Mouse (Mus musculus): ENCODE data around the gene Nufip1.
A peak's percentile ranks its signal among the peaks of the same experiment; 100 is the strongest.

Nufip1 gene

DNA sequence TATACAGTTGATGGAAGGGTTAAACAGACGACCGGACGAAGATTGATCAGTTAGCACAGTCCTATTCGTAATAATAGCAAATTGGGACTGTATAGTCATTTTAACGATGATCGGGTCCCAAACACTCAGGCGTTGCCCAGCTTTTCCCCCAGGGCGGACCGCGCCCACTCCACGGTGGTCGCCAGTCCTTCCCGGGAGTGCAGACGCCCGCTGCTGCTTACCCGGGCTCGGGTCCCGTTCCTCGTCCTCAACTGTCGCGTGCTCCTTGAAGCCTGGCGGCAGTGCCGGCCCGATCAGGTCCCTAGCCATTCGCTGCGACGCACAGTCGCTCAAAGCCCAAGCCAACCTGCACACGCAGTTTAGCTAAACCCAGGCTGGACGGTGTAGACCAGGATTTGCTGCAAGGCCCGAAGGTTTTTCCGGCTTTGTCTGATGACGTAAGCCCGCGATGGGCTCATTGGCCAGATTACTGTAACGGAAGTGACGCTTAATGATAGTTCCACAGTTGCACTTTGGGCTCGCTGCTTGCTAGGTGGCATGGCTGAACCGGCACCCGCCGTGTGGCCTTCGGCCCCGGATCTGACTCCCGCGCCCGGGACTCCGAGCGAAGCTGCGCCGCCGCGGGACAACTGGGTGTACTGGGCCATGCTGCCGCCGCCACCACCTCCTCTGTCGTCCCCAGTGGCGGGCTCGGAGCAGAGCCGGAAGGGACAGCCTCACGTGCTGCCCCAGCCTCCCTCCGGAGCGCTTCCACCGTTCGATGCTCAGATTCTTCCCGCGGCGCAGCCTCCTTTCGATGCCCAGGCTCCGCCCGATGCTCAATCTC lies at the start of gene Nufip1, which contains the start of gene Gpalpp1:
TSS of gene Nufip1 (plus strand) at position 496 of the 826 bp plus-strand sequence.
TSS of gene Gpalpp1 (minus strand) at position 365 of the 826 bp plus-strand sequence.
- peak; percentile 90 to 92 for DNase-seq

DNA sequence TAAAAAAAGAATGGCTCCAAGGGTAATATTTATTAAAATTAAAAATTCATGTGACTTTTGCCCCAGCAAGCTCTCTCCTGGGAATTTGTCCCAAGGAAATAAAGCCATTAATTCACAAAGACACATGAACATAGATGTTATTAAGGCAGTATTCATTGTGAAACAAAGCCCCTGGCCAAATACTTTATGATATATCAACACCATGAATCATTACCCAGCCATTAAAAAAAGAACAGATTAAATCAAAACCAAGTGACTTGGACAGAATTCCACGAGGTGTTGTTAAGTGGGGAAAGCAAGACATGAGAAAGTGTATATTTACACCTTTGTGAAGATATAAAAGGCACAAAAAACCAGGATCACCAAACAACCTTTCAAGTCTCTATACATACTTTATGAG lies 43.5 kb upstream of the Nufip1 start:
- DNase-seq = no peak

DNA sequence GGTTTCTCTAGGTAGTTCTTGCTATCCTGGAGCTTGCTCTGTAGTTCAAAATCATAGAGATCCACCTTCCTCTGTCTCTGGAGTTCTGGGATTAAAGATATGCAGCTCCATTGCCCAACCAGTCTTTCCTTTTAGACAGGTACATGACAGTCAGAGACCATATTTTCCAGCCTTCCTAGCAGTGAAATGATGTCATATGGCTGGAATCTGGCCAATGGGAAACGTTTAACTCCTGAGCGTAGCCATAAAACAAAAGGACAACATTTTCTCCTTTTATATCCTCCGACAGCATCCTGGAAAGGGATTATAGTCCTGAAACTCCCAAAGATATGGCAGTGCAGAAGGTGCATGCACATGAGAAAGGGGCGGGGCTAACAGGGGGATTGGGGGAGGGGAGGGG lies 42.4 kb upstream of the Nufip1 start:
- DNase-seq = no peak

DNA sequence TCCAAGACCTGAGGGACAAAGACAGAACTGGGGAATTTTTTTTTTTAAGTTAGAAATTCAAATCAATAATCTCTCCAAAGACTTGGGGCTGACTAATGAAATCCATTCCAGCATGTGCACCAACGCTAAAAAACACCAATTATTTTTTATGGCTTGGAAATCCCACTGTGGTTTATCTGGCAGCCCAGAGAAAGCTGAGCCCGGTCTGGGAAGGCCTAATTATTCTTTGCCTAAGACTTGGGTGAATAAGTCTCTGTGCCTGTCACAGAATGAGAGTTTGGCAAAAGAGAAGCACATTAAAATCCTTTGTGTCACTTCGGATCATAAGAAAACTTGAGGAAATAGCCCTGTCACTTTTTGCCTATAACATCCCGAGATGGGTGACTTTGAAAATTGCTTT lies 41.4 kb upstream of the Nufip1 start:
- DNase-seq = no peak

DNA sequence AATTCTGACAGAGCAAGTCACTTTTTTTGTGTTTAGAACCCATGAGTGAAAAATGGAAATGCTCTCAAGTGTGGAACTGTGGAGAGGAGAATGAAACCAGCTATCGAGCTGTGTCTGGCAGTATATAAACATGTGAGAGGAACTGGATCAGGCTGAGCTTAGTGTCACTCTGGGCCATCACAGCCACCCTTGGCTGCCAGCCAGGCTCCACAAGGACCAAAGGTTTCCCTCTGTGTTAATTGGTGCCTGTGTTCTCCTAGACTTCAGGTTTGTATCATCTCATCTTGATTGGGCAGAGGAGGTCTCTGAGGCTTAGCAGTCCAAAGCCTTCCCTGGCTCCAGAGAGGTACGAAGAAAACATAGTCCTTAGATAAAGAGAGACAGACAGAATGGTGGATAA lies 38.1 kb upstream of the Nufip1 start:
- DNase-seq = peak in 1 of 2 experiments; percentile 11

DNA sequence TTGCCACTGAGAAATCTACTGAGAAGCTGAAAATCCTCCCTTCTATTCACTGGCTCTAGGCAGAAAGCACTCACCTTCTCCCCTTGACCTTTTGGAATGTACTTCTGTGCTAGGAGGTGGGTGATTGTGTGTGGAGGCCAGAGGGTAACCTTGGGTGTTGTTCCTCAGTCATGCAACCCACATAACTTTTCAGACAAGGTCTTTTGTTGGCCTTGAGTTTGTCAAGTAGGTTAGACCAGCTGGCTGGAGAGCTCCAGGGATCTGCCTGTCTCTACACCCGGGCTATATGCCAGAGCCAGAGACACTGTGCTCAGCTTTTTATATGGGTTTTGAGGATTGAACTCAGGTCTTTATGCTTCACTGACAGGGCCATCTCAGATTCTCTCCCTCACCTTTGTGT lies 36.5 kb upstream of the Nufip1 start:
- no peak for DNase-seq

DNA sequence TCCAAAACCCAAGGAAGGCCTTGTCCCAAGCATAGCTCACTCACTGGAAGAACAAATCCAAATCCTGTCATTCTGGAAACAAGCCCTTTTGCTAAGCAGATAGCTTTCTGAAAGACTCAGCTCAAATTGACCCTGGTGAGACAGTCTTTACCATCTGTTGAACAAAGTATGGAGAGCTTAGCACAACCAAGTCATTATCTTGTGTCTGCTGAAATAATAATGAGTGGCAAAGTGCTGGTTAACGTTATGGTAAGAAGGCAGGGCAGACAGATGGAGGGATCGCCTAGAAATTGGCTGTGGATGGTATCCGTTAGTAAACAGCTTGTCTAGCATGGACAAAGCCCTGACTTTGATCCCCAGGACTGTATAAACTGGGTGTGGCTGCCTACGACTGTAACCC lies 35.0 kb upstream of the Nufip1 start:
- DNase-seq = no peak

DNA sequence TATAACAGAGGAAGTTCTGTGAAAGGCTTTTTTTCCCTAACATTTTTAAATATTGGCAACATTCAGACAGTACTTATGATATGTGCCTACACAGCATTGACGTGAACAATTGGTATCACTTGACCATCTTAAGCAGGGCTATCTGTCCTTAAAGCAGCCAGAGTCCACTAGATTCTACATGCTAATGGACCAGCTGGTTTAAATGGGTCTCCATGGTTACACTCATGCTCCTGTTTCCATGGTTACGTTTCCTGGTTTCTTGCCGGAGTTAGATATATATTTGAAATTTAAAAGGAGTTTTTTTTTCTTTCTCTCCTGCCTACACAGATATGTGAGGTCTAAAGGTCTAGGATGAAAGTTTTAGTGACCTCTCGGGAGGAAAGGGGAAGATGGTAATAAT lies 34.1 kb upstream of the Nufip1 start:
- DNase-seq = no peak

DNA sequence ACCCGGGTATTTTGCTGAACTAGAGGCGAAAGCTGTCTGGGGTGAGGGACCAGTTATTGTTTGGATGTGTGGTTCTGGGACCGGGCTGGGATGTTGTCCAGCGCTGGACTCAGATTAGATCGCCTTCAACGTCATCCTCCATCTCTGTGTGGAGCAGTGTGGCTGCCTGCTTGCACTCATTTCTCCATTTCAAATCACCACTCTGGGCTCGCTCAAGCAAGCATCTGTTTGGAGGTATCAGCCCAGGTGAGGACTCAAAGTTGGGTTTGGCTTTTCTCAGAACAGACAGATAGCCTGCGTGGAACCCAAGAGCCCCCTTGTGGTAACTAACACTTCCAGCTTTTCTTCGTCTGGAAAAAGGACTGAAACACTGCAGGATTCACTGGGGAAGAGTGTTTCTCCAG lies 33.6 kb upstream of the Nufip1 start:
- peak; percentile 38 to 63 for DNase-seq

DNA sequence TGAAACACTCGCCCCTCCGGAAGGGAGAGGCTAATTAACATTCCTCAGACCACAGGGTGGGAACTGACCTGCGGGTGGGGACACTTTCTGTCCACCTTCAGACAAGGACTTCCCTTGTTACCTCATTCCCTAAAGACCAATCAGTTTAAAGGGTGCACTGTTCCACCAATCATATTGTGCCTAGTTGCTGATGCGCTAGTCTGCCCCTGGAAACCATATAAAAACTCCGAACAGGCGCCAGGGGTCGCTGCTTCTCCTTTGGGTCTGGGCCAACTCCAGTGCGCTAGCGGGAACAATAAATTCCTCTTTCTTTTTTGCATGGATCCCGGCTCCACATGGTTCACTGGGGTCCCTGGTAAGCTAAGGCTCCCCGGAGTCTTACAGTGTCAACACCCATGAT lies 29.2 kb upstream of the Nufip1 start:
- peak in 1 of 2 experiments; percentile 9 for DNase-seq

DNA sequence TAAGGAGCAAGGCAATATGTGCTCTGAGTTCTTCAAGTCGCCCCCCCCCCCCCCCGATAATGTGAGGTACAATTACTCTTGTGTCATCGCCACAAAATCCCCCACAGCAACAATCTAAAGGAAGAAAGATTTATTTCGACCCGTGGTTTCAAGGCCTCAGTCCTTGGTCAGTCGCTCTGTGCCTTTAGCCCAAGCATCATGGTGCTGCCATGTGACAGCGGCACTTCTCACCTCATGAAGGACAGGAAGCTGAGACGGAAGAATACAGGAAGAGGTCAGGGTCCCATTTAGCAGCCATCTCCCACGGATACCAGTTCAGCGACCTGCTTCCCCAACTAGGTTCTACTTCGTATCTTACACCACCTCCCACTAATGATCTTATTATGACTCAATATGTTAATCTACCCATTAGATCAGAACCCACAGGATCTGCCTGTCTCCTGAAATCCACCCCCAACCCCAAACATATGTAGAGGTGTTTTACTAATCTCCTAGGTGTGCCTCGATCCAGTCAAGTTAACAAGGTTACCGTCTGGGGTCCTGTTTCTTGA lies 28.5 kb upstream of the Nufip1 start:
- DNase-seq = no peak

DNA sequence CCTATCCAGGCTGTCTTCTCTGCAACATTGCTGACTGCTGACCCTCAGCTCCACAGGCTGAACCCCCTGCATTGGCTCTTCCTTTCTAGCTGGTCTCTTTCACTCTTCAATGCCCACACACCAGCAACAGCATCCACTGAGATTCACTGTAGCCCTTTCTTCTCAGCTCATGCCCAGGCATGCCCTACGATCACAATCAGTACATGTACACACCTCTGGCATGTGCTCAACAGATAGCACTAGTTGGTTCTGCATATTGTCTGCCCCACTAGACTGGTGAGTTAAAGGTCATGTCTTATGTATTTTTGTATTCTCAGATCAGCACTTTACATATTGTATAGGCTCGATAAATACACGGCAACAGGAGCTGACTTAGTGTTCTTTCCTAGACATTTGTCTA lies 26.5 kb upstream of the Nufip1 start:
- DNase-seq = no peak

DNA sequence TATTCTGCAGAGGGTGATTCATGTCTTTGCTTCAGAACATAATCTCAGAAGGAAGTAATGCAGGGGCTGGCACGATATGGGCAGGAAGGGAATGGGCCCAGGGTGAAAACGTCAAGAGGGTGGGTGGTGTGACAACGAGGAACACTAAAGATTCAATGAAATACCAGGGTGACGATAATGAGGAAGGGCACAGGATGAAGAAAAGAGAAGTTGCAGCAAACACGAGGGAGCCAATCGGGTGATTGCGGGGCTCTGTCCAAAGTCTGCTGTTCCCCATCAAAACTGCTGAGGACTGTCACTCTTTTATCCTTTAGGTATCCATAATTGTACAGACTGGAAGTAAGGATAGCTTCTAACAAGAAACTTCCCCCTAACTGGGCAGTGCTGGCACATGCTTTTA lies 13.4 kb upstream of the Nufip1 start:
- DNase-seq = no peak

DNA sequence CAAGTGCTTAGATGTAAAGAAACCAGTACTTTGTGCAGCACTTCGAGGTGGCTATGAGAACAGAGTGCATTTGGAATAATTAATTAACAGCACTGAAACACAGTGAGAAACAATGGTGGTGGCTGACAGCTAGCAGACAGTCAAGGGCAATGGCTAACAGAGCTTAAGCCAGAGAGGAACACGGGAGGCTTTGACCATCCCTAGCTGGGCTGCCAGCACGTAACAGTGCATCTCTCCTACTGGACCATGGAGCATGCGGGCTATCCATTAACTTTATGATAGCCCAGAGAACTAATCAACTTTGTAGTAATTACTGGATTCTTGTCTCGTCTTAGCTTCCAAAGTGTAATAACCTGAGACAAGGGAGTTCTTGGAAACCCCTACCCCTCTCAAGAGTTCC lies 12.9 kb upstream of the Nufip1 start:
- no peak for DNase-seq

DNA sequence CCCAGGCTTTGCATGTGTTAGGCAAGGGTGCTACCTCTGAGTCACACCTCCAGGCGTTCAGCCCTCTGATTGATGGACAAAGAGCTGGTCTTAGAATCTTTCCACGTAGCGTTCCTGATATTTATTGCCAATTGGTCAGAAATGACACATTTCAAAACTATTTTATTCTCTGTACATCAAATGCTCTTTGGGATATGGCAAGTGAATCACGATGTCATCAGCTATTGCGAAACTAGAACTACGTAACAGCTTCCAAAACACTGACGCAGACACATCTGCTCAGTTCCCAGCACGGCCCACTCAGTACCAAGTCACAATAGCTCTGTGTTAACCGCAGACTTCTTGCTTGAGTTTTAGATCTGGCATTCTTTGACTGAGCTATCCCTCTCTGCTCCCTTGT lies 11.1 kb upstream of the Nufip1 start:
- DNase-seq = no peak

DNA sequence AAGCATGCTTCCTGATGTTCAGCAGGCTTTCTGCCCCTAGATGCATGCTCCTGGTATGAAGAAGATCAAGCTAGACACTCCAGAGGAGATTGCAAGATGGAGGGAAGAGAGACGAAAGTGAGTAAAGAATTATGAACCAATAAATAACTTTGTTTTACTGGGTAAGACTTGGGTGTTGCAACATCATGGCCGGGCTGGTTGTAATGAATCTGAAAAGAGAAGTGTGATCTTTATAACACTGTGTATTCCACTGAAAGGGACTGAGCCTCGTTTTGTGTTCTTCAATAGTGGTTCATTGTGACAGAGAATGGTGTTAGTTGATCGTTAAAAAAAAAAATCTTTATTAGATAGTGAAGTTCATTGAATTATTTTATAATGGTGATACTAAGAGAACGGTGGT lies 5.1 kb downstream of the Nufip1 start:
- DNase-seq = no peak

DNA sequence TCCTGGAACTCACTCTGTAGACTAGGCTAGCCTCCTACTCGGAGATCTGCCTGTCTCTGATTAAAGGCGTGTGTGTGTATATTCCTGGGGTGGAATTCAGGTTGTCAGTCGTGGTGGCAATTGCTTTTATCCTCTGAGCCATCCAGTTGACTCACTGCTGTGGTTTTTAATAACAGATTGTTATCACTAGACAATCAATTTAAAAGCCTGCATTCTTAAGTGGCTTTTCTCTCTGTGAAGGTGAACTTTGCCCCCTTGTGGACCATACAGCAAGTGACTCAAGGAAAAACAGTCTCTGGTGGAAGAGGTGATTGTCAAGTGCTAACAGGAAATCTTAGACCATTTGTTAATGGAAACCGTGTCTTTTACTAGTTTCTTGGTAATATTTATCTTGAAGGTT lies 8.3 kb downstream of the Nufip1 start:
- no peak for DNase-seq

DNA sequence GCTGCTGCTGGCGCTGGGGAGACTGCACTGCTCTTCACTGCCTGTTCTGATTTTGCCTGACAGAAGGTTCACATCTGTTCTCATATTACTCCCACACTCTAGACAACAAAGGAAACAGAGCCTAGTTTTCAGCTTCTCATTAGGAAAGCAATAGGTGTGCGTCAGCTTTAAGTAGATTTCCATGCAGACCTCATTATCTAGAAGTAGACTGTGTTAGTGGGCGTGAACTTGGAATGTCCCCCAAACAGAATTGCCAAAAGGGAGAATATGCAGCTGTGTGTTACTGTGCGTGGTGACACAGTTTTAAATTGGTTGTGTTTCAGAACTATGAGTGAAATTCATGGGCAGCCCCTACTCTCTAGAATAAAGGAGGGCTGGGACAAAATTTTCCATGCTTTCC lies 9.8 kb downstream of the Nufip1 start:
- no peak for DNase-seq

DNA sequence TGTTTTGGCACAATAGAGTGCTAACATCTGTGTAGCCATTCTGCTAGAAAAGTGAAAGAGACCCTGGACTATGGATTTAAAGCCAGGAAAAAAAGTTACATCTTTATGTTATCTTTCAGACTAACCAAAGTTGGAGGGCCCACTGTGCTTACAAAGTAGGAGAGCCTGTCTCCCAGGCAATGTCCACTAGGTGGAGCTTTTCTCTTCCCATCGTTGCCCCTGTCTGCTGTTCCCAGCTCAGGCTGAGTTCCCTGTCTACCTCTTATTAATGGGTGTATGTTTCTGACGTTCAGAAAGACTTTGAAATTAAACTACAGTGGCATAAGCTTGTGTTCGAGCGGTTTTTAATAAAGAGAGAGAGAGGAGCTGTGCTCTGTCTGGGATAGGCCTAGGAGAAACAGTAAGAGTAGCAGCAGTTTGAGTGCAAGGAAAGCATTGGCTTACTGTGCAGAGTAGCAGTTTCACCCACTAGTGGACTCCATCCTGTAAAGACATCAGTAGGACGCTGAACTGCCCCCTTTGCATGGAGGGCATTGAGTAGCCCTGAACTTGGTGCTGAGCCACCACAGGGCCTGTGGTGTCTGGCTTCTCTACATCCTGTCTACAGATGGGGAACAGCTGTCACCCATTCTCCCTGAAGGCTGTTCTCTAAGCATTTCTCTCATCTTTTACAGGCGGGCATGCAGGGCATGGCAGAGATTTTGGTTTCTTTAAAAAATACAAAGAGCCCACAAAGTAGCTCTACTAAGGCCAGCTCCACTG lies 11.4 kb downstream of the Nufip1 start:
- peak; percentile 36 to 62 for DNase-seq

DNA sequence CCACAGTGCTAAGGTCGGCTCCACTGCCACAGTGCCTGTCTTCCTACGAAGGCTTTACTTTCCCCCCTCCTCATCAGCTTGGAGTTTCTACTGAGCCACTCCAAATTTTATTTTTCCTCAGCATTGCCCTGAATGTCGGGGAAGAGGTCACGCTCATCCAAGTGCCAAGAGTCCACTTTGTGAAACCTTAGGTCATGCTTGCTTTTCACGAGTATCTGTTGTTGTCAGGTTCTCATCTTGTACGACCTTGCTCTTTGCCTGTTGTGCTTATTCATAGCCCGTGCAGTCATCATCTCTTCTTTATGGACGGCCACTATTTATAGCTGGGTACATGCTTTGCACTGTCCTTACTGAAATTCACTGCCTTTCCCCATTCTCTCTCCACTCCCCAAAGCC lies 12.0 kb downstream of the Nufip1 start:
- no peak for DNase-seq

DNA sequence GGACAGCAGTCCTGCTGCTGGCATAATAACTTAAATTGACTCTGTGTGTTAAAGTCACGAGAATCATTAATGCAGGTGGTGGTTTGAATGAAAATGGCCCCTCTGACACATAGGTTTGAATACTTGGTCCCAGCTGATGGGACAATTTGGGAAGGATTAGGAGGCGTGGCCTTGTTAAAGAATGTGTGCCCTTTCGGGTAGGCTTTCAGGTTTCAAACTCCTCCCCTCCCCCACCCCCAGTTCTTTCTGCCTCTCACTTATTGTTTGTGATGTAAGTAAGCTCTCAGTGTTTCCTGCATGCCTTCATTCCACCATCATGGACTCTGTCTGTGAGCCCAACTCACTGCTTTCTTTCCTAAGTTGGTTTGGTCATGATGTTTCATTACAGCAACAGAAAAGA lies 16.6 kb downstream of the Nufip1 start:
- DNase-seq = no peak

DNA sequence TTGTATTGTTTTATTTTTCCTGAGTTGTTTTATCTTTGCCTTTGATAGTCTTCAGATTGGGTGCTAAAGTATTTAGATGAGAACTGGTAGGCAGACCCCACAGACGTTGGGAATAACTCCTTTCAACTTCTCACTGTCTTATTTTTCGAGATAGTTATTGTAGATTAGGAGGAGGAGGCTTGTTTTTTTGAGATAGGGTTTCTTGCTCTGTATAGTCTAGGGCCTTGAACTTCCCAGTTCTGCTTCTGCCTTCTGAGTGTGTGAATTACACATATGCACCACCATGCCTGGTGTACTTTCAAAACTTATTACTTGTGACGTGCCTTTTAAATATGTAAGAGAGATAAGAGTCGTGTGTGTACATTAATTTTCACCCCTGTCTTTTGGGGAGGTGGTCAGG lies 17.5 kb downstream of the Nufip1 start:
- no peak for DNase-seq

DNA sequence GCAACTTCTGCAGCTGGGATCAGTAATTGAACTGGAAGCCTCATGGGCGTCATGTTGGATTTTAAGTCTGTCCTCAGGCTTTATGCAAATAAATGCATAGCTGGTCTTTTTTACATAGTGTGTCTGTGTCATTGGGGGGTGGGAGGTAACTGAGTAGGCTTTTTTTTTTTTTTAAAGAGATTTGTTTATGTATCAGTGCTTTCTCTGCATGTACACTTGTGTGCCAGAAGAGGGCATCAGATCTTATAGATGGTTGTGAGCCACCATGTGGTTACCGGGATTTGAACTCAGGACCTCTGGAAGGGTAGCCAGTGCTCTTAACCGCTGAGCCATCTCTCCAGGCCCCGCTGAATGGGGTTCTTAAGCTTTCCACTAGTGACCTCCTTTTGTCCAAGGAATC lies 24.3 kb downstream of the Nufip1 start:
- DNase-seq = no peak

DNA sequence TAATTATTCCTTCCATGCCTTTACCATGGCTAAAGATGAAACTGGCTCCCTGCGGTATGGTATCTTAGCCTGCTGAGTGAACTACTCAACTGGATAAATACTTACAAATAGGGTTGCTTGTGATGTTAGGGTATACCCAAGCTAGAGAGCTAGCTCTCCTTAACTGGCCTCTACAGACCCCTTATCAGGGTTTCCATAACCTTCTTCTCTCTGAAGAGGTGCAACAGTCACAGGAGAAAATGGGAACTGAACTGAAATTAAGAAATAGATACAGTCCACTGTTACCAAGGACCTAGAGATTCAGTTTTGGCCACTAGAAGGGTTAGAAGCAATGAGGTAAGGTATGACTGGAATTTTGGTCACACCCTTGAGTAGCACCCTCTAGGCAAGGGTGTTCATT lies 34.6 kb downstream of the Nufip1 start:
- DNase-seq = no peak

All from cerebellum, postnatal 25 days (tissue).